Mouse (Mus musculus) embryo, embryonic 9.5 days (tissue): Measurements from ENCODE around the gene Adarb1.

Experiments used
- DNase-seq: peaks from one replicate; pipeline ENCODE4 v3.0.0-alpha.2; 2017; ENCODE audit errors: extremely low spot score

Adarb1 gene

DNA sequence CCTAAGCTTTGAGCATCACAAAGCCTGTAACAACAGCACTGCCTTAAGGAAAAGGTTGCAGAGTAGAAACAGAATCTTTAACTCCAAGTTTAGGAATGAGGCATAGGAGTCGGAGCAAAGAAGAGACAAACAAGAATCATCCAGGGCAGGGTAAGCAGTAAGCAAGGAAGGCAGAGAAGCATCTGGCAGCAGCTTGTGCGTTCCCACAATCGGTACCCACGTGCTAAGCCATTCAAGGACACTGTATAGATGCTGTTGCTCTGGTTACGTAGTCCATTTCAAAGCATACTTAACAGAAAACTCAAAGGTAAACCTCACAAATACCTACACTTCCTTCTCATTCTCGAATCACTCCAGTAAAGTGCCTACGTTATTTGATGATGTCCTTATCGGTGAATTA, 35.0 kb downstream of the Adarb1 start:
- DNase-seq = no peak

DNA sequence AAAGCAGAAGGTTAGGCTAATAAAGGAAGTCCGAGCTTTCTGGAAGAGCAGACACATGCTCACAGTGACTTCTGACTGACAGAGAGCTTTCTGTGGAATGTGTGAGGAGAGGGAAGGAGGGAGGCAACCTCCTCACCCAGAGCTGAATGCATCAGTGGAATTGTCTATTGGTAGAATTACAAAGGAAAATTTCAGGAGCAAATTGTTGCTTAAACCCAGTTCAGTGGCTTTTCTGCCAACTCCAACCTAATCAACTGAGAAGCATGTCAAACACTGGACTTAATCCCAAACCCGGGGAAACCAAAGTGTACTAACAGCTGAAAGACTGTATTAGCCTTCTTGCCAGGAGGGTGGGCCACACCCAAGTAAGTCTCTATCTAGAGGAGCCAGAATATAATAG, 36.9 kb downstream of the Adarb1 start:
- no peak for DNase-seq

GRCm38 (mm10) chr10:77380716-77381115, 37.4 kb downstream of the Adarb1 start:
- DNase-seq = peak; percentile 17

DNA sequence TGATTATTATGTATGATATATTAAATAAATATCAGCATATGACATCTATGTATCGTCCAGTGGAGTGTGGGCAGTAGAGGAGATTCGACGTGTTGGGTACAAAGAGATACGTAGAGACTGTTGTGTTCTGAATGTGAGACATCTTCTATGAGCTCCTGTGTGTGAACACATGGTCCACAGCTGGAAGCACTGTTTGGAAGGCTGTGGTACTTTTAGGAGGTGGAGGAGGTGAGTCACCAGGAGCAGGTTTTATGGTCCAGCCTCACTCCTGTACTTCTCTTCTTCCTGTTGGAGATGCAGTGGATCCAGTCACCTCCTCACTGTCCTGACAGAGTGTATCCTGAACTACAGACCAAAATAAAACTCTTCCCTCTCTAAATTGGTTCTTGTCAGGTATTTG, 38.9 kb downstream of the Adarb1 start:
- no peak for DNase-seq

- DNase-seq = no peak
These were observed 42.0 kb downstream of the Adarb1 start for GRCm38 (mm10) chr10:77376056-77376455.

GRCm38 (mm10) chr10:77374948-77375347, 43.1 kb downstream of the Adarb1 start:
- no peak for DNase-seq

DNA sequence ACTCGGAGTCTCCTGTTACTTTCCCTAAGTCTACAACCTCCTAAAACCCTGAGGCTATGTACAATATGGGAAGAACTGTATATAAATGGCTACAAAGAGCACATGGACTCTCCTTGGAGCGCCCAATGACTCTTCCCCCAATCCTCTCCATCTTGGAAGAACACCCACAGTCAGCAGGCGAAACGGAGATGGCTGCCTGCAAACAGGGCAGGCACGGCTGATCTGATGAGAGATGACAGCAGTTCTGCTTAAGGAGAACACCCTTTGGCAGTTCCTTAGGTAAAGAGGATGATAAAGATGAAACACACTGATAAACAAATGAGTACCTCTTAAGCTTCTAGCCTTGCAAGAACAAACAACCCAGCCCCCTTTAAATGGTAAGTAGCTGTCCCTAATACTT, 43.7 kb downstream of the Adarb1 start:
- no peak for DNase-seq

DNA sequence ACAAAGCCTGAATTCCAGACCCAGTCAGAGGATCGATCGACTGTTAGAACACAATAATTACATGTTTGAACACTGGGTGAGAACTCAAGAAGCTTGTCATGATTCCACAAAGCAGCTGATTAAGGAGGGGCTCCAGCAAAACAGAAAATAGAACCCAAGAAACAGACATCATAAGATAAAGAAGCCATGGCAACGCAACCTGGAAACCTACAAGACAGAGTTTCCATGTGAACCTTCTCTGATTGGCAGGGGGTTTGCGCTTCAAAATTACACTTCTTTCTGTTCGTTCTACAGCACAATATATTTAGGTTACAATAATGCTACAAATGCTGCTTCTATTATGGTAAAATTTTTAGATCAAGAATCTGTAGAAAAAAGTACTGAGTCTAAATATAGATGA, 47.9 kb downstream of the Adarb1 start:
- no peak for DNase-seq

GRCm38 (mm10) chr10:77367973-77368372, 50.1 kb downstream of the Adarb1 start:
- no peak for DNase-seq

DNA sequence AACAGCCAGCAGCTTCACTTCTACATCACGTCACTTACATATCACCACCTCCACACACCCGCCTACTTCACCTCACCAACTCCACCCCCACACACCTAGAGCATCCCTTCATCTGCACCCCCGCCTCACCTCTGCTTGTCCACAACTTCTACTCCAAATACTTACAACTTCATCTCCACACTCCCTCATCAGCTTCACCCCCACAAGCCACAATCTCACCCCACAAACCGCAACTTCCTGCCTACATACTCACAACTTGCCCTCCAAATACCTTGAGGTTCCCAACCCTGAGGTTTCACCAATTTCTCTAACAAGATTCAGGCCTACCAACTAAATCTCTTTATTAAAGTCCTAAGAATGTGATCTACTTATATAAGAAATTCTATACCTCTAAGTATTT, 51.1 kb downstream of the Adarb1 start:
- no peak for DNase-seq

GRCm38 (mm10) chr10:77365212-77365611, 52.9 kb downstream of the Adarb1 start:
- no peak for DNase-seq

DNA sequence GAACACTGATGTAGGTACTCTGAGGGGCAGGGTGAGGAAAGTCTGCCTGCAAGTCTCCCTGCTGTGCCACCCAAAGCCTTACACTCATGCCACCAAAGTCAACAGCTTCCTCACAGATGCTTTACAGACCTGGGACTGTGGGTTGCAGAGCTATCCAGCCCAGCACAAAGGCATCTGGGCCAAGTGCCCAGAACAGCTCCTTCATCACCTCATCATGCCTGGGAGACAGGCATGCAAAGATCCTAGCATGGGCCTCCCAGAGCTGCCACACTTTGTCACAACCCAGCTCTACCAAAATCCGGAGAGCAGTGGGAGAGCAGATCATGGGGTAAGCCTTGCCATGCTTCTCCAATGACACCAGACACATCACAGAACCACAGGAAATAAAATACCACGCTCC, 57.6 kb downstream of the Adarb1 start:
- DNase-seq = no peak

GRCm38 (mm10) chr10:77357957-77358356, 60.1 kb downstream of the Adarb1 start:
- DNase-seq = no peak

GRCm38 (mm10) chr10:77353031-77353745, 64.9 kb downstream of the Adarb1 start:
- DNase-seq = peak; percentile 71

DNA sequence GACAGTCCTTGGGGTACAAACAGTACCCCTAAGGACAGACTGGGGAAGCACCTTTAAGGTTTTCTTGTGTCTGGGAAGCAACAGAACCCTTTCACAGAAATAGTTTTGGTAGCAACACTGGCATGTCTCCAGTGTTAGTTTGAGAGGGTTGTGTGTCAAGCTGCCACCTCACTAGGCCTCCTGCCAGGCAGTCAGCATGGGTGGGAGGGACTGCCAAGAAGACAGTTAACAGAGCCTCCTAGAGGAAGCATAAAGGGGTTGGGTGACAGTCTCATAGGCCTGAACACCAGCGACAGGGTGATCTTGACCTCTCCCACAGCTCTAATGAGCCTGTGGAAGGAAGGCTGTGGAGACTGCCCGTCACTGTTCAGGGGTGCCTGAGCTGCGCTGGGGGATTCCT, 75.2 kb downstream of the Adarb1 start:
- DNase-seq = no peak

- no peak for DNase-seq
These were observed 76.4 kb downstream of the Adarb1 start for GRCm38 (mm10) chr10:77341711-77342110.

GRCm38 (mm10) chr10:77341059-77341458, 77.0 kb downstream of the Adarb1 start:
- DNase-seq = no peak

GRCm38 (mm10) chr10:77339871-77340341, 78.2 kb downstream of the Adarb1 start:
- peak; percentile 47 for DNase-seq

DNA sequence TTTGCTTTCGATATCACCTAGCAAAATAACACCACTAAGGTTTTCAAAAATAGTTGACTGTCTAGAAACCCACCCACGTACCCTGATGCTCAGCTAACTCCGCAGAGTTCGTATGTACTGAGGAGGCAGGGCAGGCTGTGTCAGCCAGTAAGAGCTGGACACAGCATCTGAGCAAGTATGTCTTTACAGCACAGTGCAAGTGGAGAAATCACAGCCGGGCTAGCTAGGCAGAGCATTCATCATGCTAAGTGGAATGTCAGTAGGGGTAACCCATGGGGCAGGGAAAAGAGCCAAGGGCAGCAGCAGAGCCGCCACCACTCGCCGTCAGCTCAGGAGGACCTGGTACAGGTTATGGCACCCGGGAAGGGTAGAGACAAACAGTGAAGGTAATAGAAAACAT, 84.6 kb downstream of the Adarb1 start:
- no peak for DNase-seq

DNA sequence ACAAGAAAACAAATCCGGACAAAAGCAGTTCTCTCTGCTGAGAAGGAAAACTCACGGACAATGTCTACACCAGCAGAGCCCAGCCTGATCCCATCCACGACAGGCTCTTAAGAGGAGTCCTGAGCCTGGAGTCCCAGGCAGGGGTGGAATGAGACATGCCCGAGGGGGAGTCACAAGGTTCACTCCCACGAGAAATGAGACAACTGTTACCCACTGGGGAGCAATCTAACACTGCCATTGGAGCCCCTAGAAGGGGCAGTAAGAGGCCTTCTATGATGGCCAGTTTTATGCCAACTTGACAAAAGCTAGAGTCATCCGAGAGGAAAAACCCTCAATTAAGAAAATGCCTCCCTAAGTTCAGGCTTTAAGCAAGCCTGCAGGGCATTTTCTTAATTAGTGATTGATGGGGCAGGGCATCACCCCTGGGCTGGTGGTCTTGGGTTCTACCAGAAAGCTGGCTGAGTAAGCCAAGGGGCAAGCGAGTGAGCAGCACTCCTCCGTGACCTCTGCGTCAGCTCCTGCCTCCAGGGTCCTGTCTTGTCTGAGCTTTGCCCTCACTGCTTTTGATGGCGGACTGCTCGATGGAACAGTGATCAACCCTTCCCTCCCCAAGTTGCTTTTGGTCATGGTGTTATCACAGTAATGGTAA, 88.5 kb downstream of the Adarb1 start:
- no peak for DNase-seq

DNA sequence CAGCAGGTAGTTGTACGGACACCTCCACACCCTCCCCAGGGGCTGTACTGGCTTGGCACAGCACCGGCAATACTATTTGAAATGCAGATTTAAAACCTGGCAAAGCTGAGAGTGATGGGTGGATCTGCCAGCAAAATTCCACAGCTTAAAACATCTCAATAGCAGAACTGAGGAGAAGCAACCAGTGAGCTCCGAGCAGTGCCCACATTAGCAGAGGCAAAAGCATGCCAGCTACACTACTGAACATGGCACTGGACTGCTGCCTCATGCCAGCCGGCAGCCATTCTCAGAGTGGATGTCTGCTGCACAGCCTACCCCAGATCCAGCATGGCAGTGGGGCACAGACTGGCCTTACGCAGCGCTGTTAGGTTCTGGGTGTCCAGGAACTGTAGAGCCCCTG, 93.4 kb downstream of the Adarb1 start:
- no peak for DNase-seq

GRCm38 (mm10) chr10:77321611-77322010, 96.5 kb downstream of the Adarb1 start:
- no peak for DNase-seq

- no peak for DNase-seq
These were observed 97.1 kb downstream of the Adarb1 start for GRCm38 (mm10) chr10:77321001-77321400.

DNA sequence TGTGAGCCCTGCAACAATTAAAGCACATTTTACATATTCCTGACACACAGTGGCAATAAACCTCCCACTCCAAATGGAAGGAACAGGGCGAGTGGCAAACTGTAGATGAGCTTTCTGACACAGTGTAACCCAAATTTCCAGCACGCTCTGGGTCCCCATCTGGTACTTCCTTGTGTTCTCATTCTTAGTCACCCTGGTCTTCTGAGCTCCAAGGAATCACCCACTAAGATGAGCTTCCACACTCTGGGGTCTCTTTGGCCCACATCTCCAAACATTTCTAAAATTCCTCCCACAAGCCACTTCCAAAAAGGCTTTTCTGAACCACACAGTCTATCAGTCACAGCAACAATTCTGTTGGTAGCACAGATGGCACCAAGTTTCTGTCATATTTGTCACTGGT, 102.4 kb downstream of the Adarb1 start:
- no peak for DNase-seq
